Mouse (Mus musculus): Measurements from ENCODE around the gene Specc1. TPM values are rescaled to one million over a fixed set of nuclear protein-coding genes. Genes with fewer than 3 reads are reported as not detected.

The Specc1 gene
- total RNA-seq, 1 experiment = 19.9 TPM

DNA sequence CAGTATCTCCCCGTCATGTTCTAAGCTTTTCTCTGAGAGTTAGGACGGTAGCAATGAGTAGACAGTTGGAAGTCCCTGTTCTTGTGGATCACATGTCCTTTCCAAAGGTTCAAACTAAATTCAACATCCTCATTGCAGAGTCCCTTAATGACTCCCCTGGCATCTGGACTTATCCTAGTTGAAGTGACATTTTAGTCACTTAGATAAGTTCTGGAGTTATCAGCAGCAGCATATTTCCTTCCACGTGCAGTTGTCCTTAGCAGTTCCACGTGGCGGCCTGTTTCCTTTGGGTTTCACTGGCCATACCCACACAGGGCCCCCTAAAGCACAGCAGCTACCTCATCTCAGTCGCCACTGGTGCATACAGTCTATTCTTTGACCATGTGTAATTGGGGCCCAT, 109.1 kb downstream of the Specc1 start:
- Histone ChIP-seq H3K9ac (ENCODE audit: insufficient read depth, low read depth, low read length, poor library complexity, severe bottlenecking) (no peak overlapping the region), H3K4me1 (ENCODE audit: control insufficient read depth in 2 of 2, insufficient read depth in 2 of 2, low read length in 2 of 2, poor library complexity in 1 of 2) (no peaks in the 10 kb centered on the region), H3K36me3 (ENCODE audit: control insufficient read depth, insufficient read depth, low read length, poor library complexity, severe bottlenecking) (no peaks in the 10 kb centered on the region), H3K9me3 (ENCODE audit: control insufficient read depth, insufficient read depth, low read depth, low read length) (no peaks in the 10 kb centered on the region), H3K27ac (ENCODE audit: insufficient read depth, low read depth, low read length, poor library complexity, severe bottlenecking) (no peak overlapping the region), H3K4me3 (ENCODE audit: insufficient read depth in 1 of 2, low read depth in 1 of 2, low read length in 2 of 2, poor library complexity in 1 of 2, severe bottlenecking in 1 of 2) (no peak overlapping the region)
- DNase-seq (ENCODE audit: low read depth, low spot score) = no peak
- no peak for TF ChIP-seq HCFC1 (IDR thresholded peaks at IDR 0.05; ENCODE audit: borderline replicate concordance, insufficient read depth, low read length)
- TF ChIP-seq CHD2 (IDR thresholded peaks at IDR 0.05; ENCODE audit: low read depth, low read length) = no peak
- no peak for TF ChIP-seq ZNF384 (IDR thresholded peaks at IDR 0.05; ENCODE audit: low read depth, low read length)
- no peak for TF ChIP-seq MAFK (IDR thresholded peaks at IDR 0.05; ENCODE audit: insufficient read depth, low read depth, low read length)
- TF ChIP-seq ZC3H11A (IDR thresholded peaks at IDR 0.05; ENCODE audit: borderline replicate concordance, low read depth, low read length) = no peak
- in situ Hi-C loops (cut with MboI; ENCODE audit: low sequenced_read_pairs in 2 of 2, unreplicated experiment in 2 of 2) = no loop called here

DNA sequence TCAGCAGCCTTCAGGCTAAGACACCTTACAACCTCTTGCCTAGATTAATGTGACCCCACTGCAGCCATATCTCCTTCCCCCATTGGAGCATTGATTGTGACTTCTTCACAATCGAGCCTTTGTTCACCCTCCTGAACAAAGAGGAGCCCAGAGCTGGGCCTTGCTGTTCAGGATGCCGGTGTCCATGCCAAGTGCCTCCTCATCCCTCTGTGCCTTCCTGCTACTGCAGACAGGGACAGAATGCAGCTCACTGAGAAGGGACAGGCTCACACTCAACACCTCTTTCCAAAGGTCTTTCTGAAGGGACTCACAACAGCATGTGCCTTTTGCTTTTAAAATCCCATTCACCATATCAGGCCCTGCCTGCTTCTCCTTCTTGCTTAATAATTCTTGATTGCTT, 113.0 kb downstream of the Specc1 start:
- no peak for DNase-seq (ENCODE audit: low read depth, low spot score)
- no peaks in the 10 kb centered on the region for H3K9me3 ChIP-seq (ENCODE audit: control insufficient read depth, insufficient read depth, low read depth, low read length)
- no peak overlapping the region for H3K27ac ChIP-seq (ENCODE audit: insufficient read depth, low read depth, low read length, poor library complexity, severe bottlenecking)
- no peak for TF ChIP-seq MAFK (IDR thresholded peaks at IDR 0.05; ENCODE audit: insufficient read depth, low read depth, low read length)
- TF ChIP-seq ZC3H11A (IDR thresholded peaks at IDR 0.05; ENCODE audit: borderline replicate concordance, low read depth, low read length) = no peak
- TF ChIP-seq HCFC1 (IDR thresholded peaks at IDR 0.05; ENCODE audit: borderline replicate concordance, insufficient read depth, low read length) = no peak
- TF ChIP-seq ZNF384 (IDR thresholded peaks at IDR 0.05; ENCODE audit: low read depth, low read length) = no peak
- no peaks in the 10 kb centered on the region for H3K36me3 ChIP-seq (ENCODE audit: control insufficient read depth, insufficient read depth, low read length, poor library complexity, severe bottlenecking)
- no peaks in the 10 kb centered on the region for H3K4me1 ChIP-seq (ENCODE audit: control insufficient read depth in 2 of 2, insufficient read depth in 2 of 2, low read length in 2 of 2, poor library complexity in 1 of 2)
- H3K4me3 ChIP-seq (ENCODE audit: insufficient read depth in 1 of 2, low read depth in 1 of 2, low read length in 2 of 2, poor library complexity in 1 of 2, severe bottlenecking in 1 of 2) = no peak overlapping the region
- no peak overlapping the region for H3K9ac ChIP-seq (ENCODE audit: insufficient read depth, low read depth, low read length, poor library complexity, severe bottlenecking)
- in situ Hi-C loops (cut with MboI; ENCODE audit: low sequenced_read_pairs in 2 of 2, unreplicated experiment in 2 of 2) = no loop called here

DNA sequence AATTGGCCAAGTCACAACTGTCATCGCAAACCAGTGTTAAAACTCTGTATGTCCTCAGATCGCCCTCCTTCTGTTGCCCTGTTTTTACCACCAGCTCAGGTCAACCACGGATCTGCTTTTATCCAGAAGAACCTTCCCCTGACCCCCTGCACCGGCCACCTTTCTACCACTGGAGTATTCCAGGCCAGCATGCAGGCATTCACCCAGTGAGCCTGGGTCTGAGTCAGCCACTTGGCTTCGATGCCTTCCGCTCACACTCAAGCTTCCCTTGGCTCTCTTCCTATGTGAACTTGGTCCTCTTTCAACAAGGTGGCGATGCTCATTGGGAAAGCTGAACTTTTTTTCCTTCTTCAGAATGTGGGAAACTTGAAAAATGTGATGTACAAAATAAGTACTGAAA, 113.6 kb downstream of the Specc1 start:
- Histone ChIP-seq H3K4me3 (ENCODE audit: insufficient read depth in 1 of 2, low read depth in 1 of 2, low read length in 2 of 2, poor library complexity in 1 of 2, severe bottlenecking in 1 of 2) (no peak overlapping the region), H3K9ac (ENCODE audit: insufficient read depth, low read depth, low read length, poor library complexity, severe bottlenecking) (no peak overlapping the region), H3K9me3 (ENCODE audit: control insufficient read depth, insufficient read depth, low read depth, low read length) (no peaks in the 10 kb centered on the region), H3K4me1 (ENCODE audit: control insufficient read depth in 2 of 2, insufficient read depth in 2 of 2, low read length in 2 of 2, poor library complexity in 1 of 2) (no peaks in the 10 kb centered on the region), H3K36me3 (ENCODE audit: control insufficient read depth, insufficient read depth, low read length, poor library complexity, severe bottlenecking) (no peaks in the 10 kb centered on the region), H3K27ac (ENCODE audit: insufficient read depth, low read depth, low read length, poor library complexity, severe bottlenecking) (no peak overlapping the region)
- in situ Hi-C loops (cut with MboI; ENCODE audit: low sequenced_read_pairs in 2 of 2, unreplicated experiment in 2 of 2) = no loop called here
- TF ChIP-seq MAFK (IDR thresholded peaks at IDR 0.05; ENCODE audit: insufficient read depth, low read depth, low read length) (no peak), HCFC1 (IDR thresholded peaks at IDR 0.05; ENCODE audit: borderline replicate concordance, insufficient read depth, low read length) (no peak), ZC3H11A (IDR thresholded peaks at IDR 0.05; ENCODE audit: borderline replicate concordance, low read depth, low read length) (no peak), CHD2 (IDR thresholded peaks at IDR 0.05; ENCODE audit: low read depth, low read length) (no peak), ZNF384 (IDR thresholded peaks at IDR 0.05; ENCODE audit: low read depth, low read length) (no peak)
- DNase-seq (ENCODE audit: low read depth, low spot score) = no peak

DNA sequence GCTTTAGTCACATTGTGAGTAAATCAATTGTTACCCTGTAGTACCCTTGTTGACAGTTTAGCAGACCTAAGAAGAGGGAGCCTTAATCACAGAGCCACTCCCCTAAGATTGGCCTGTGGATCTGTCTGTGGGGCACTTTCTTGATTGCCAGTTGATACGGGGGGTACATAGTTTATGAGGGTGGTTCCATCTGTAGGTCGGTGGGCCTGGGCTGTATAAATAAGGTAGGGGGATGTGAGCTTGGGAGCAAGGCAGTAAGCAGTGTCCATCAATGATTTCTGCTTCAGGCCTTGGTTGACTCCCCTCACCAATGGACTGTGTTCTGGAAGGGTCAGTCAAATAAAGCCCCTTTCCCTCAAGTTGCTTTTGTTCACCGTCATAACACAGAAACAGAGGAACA, 115.8 kb downstream of the Specc1 start:
- no peak for TF ChIP-seq HCFC1 (IDR thresholded peaks at IDR 0.05; ENCODE audit: borderline replicate concordance, insufficient read depth, low read length)
- TF ChIP-seq CHD2 (IDR thresholded peaks at IDR 0.05; ENCODE audit: low read depth, low read length) = no peak
- no peak for TF ChIP-seq ZC3H11A (IDR thresholded peaks at IDR 0.05; ENCODE audit: borderline replicate concordance, low read depth, low read length)
- no peak for TF ChIP-seq ZNF384 (IDR thresholded peaks at IDR 0.05; ENCODE audit: low read depth, low read length)
- TF ChIP-seq MAFK (IDR thresholded peaks at IDR 0.05; ENCODE audit: insufficient read depth, low read depth, low read length) = no peak
- Histone ChIP-seq H3K27ac (ENCODE audit: insufficient read depth, low read depth, low read length, poor library complexity, severe bottlenecking) (no peak overlapping the region), H3K9ac (ENCODE audit: insufficient read depth, low read depth, low read length, poor library complexity, severe bottlenecking) (no peak overlapping the region), H3K4me1 (ENCODE audit: control insufficient read depth in 2 of 2, insufficient read depth in 2 of 2, low read length in 2 of 2, poor library complexity in 1 of 2) (peaks cover 1 to 5% of the 10 kb centered on the region in 2 experiments; a peak in 3 of 4 replicates), H3K9me3 (ENCODE audit: control insufficient read depth, insufficient read depth, low read depth, low read length) (no peaks in the 10 kb centered on the region), H3K36me3 (ENCODE audit: control insufficient read depth, insufficient read depth, low read length, poor library complexity, severe bottlenecking) (no peaks in the 10 kb centered on the region), H3K4me3 (ENCODE audit: insufficient read depth in 1 of 2, low read depth in 1 of 2, low read length in 2 of 2, poor library complexity in 1 of 2, severe bottlenecking in 1 of 2) (no peak overlapping the region)
- no peak for DNase-seq (ENCODE audit: low read depth, low spot score)
- in situ Hi-C loops (cut with MboI; ENCODE audit: low sequenced_read_pairs in 2 of 2, unreplicated experiment in 2 of 2) = no loop called here

DNA sequence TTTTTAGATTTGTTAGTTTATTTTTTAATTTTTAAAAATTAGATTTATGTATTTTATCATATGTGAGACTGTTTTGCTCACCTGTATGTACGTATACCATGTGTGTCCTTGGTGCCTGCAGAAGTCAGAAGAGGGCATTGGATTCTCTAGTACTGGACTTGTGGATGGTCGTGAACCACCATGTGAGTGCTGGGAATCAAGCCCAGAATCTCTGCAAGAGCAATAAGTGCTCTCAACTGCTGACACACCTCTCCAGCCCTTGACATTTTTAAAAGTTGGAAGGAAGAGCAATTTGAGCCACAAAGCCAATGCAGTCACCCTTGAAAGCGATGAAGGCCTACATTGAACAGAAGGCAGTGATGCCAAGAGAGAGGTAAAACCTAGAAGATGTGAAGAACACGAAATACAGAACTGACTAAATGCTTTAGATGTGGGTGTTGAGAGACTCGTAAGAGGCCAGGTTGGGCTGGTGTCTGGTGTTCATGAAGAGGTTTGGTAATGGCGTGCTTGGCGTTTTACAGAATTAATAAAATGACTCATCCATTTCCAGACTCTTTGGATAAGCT, 117.1 kb downstream of the Specc1 start:
- H3K27ac ChIP-seq (ENCODE audit: insufficient read depth, low read depth, low read length, poor library complexity, severe bottlenecking) = no peak overlapping the region
- H3K36me3 ChIP-seq (ENCODE audit: control insufficient read depth, insufficient read depth, low read length, poor library complexity, severe bottlenecking) = no peaks in the 10 kb centered on the region
- peaks cover 1 to 5% of the 10 kb centered on the region in 2 experiments; a peak in 3 of 4 replicates for H3K4me1 ChIP-seq (ENCODE audit: control insufficient read depth in 2 of 2, insufficient read depth in 2 of 2, low read length in 2 of 2, poor library complexity in 1 of 2)
- H3K9ac ChIP-seq (ENCODE audit: insufficient read depth, low read depth, low read length, poor library complexity, severe bottlenecking) = no peak overlapping the region
- H3K9me3 ChIP-seq (ENCODE audit: control insufficient read depth, insufficient read depth, low read depth, low read length) = no peaks in the 10 kb centered on the region
- in situ Hi-C loops (cut with MboI; ENCODE audit: low sequenced_read_pairs in 2 of 2, unreplicated experiment in 2 of 2) = no loop called here
- no peak overlapping the region for H3K4me3 ChIP-seq (ENCODE audit: insufficient read depth in 1 of 2, low read depth in 1 of 2, low read length in 2 of 2, poor library complexity in 1 of 2, severe bottlenecking in 1 of 2)
- TF ChIP-seq CHD2 (IDR thresholded peaks at IDR 0.05; ENCODE audit: low read depth, low read length) = no peak
- TF ChIP-seq MAFK (IDR thresholded peaks at IDR 0.05; ENCODE audit: insufficient read depth, low read depth, low read length) = no peak
- no peak for TF ChIP-seq ZNF384 (IDR thresholded peaks at IDR 0.05; ENCODE audit: low read depth, low read length)
- no peak for TF ChIP-seq ZC3H11A (IDR thresholded peaks at IDR 0.05; ENCODE audit: borderline replicate concordance, low read depth, low read length)
- TF ChIP-seq HCFC1 (IDR thresholded peaks at IDR 0.05; ENCODE audit: borderline replicate concordance, insufficient read depth, low read length) = no peak
- no peak for DNase-seq (ENCODE audit: low read depth, low spot score)
